Mouse (Mus musculus): ENCODE data around the gene Nr1i2.

DNA sequence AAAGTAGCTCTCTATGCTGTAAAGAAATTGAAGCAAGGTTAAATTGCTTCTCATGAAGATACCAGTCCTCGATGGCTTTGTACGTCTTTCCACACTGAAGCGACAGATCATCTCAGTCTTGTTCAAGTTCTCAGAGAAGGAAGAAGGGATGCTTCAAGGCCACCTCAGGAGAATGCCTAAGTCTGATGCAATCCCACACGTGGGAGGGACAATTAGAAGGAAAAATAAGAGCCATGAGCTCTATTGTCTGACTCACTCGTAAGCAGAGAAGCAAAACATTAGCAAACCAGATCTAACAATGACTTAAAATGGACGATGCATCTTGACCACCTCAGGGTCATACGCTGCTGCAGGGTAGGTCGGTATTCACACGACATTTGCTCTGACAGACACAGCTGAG is 23.9 kb upstream of the Nr1i2 start:
- no peak for TF ChIP-seq POLR2A (IDR thresholded peaks at IDR 0.05; ENCODE audit: insufficient read depth, low read length)
- no peak for TF ChIP-seq CTCF (IDR thresholded peaks at IDR 0.05; ENCODE audit: low read depth, low read length)

All from ES-Bruce4 (cell line).